Mouse (Mus musculus) CH12.LX (cell line): ENCODE measurements around the gene Anks1b. TPM values are rescaled to one million over a fixed set of nuclear protein-coding genes. Genes with fewer than 3 reads are reported as not detected.
A peak's percentile ranks its signal among the peaks of the same experiment; 100 is the strongest.

Experiments used
- DNase-seq: peaks from one replicate; pipeline ENCODE4 v3.0.0-alpha.2; 2013; ENCODE audit errors: extremely low read depth
- H3K27ac ChIP-seq: 2 replicates; pipeline ENCODE4 v1.5.1; 2012; ENCODE audit warnings: low read depth, mild to moderate bottlenecking, control low read depth, moderate library complexity; ENCODE audit not compliant: insufficient read depth
- H3K27me3 ChIP-seq: replicated peaks from 2 replicates; pipeline ENCODE3; 2012; ENCODE audit warnings: inconsistent platforms
- H3K36me3 ChIP-seq, 2 experiments: replicated peaks in 1 of 2; 2 replicates each; pipeline versions ENCODE3 to v1.6.1; 2012; ENCODE audit warnings: inconsistent platforms in 1 of 2, low read length in 1 of 2, mild to moderate bottlenecking in 1 of 2, mixed read lengths in 1 of 2, moderate library complexity in 1 of 2; ENCODE audit not compliant: control insufficient read depth in 1 of 2, insufficient read depth in 1 of 2
- H3K4me1 ChIP-seq, 2 experiments: 2 replicates each; pipeline ENCODE4 v1.6.1; 2012; ENCODE audit warnings: inconsistent platforms in 1 of 2, moderate library complexity in 1 of 2; ENCODE audit not compliant: insufficient read depth in 2 of 2, control insufficient read depth in 1 of 2
- H3K4me2 ChIP-seq: 2 replicates; pipeline ENCODE4 v1.6.1; 2012; ENCODE audit warnings: low read depth, mild to moderate bottlenecking, control low read depth; ENCODE audit not compliant: poor library complexity, insufficient read depth, severe bottlenecking
- H3K4me3 ChIP-seq, 3 experiments: fragments of 150-350 bp in 1 of 3; sonication (generic) in 1 of 3; replicated peaks in 1 of 3; 2 replicates each; pipeline versions ENCODE3 to v1.5.1; 2011 to 2012; ENCODE audit warnings: low read depth in 2 of 3, low read length in 2 of 3, mild to moderate bottlenecking in 2 of 3, moderate library complexity in 2 of 3, control low read depth in 1 of 3, improper control_type of control experiment in 1 of 3, inconsistent platforms in 1 of 3, mixed read lengths in 1 of 3; ENCODE audit not compliant: poor library complexity in 1 of 3
- H3K79me2 ChIP-seq: replicated peaks from 2 replicates; pipeline ENCODE4 v1.6.1; 2012; ENCODE audit warnings: mild to moderate bottlenecking, moderate library complexity; ENCODE audit not compliant: control insufficient read depth, poor library complexity, insufficient read depth, severe bottlenecking; ENCODE audit errors: extremely low read depth
- H3K9ac ChIP-seq: 2 replicates; pipeline ENCODE4 v1.6.1; 2012; ENCODE audit warnings: low read depth, mild to moderate bottlenecking, control low read depth, moderate library complexity; ENCODE audit not compliant: insufficient read depth
- H3K9me3 ChIP-seq: replicated peaks from 2 replicates; pipeline ENCODE3; 2012; ENCODE audit warnings: low read length, inconsistent platforms, mixed read lengths
- BHLHE40 ChIP-seq: IDR thresholded peaks from 2 replicates; pipeline ENCODE4 v1.6.1; 2011; ENCODE audit warnings: mild to moderate bottlenecking, low read depth, low read length, improper control_type of control experiment
- CHD2 ChIP-seq: IDR thresholded peaks from 2 replicates; pipeline ENCODE4 v1.6.1; 2011; ENCODE audit warnings: low read length, improper control_type of control experiment
- ELF1 ChIP-seq: IDR thresholded peaks from 2 replicates; pipeline ENCODE4 v1.6.1; 2014; ENCODE audit warnings: low read depth, mild to moderate bottlenecking, inconsistent platforms, low read length, improper control_type of control experiment
- EP300 ChIP-seq: IDR thresholded peaks from 2 replicates; pipeline ENCODE4 v1.6.1; 2011; ENCODE audit warnings: low read length, improper control_type of control experiment
- HCFC1 ChIP-seq: IDR thresholded peaks from 2 replicates; pipeline ENCODE4 v1.6.1; 2012; ENCODE audit warnings: low read depth, mild to moderate bottlenecking, inconsistent platforms, low read length, improper control_type of control experiment
- IRF4 ChIP-seq: IDR thresholded peaks from 2 replicates; pipeline ENCODE4 v1.6.1; 2014; ENCODE audit warnings: low read depth, mild to moderate bottlenecking, inconsistent platforms, low read length, improper control_type of control experiment
- JUND ChIP-seq: conservative IDR thresholded peaks from 2 replicates; pipeline ENCODE4 v1.6.1; 2011; ENCODE audit warnings: low read depth, low read length, improper control_type of control experiment
- KAT2A ChIP-seq: IDR thresholded peaks from 2 replicates; pipeline ENCODE4 v1.6.1; 2012; ENCODE audit warnings: low read length, improper control_type of control experiment, inconsistent platforms; ENCODE audit not compliant: insufficient replicate concordance
- MAFK ChIP-seq: IDR thresholded peaks from 2 replicates; pipeline ENCODE4 v1.6.1; 2011; ENCODE audit warnings: low read length, improper control_type of control experiment; ENCODE audit not compliant: insufficient replicate concordance
- MAX ChIP-seq: IDR thresholded peaks from 2 replicates; pipeline ENCODE4 v1.6.1; 2011; ENCODE audit warnings: low read length, improper control_type of control experiment
- MAZ ChIP-seq: IDR thresholded peaks from 2 replicates; pipeline ENCODE4 v1.6.1; 2012; ENCODE audit warnings: low read depth, mild to moderate bottlenecking, inconsistent platforms, low read length, improper control_type of control experiment, moderate library complexity
- NELFE ChIP-seq: IDR thresholded peaks from 2 replicates; pipeline ENCODE4 v1.6.1; 2011; ENCODE audit warnings: low read depth, low read length, improper control_type of control experiment
- RAD21 ChIP-seq: IDR thresholded peaks from 2 replicates; pipeline ENCODE4 v1.6.1; 2011; ENCODE audit warnings: low read depth, mild to moderate bottlenecking, low read length, improper control_type of control experiment, moderate library complexity
- RCOR1 ChIP-seq: conservative IDR thresholded peaks from 2 replicates; pipeline ENCODE4 v1.6.1; 2012; ENCODE audit warnings: low read depth, mild to moderate bottlenecking, inconsistent platforms, low read length, improper control_type of control experiment
- SIN3A ChIP-seq: IDR thresholded peaks from 2 replicates; pipeline ENCODE4 v1.6.1; 2012; ENCODE audit warnings: low read length, improper control_type of control experiment, inconsistent platforms
- SMC3 ChIP-seq: IDR thresholded peaks from 2 replicates; pipeline ENCODE4 v1.6.1; 2011; ENCODE audit warnings: low read depth, low read length, improper control_type of control experiment
- TCF12 ChIP-seq: IDR thresholded peaks from 2 replicates; pipeline ENCODE4 v1.6.1; 2014; ENCODE audit warnings: low read depth, mild to moderate bottlenecking, inconsistent platforms, low read length, improper control_type of control experiment
- UBTF ChIP-seq: IDR thresholded peaks from 2 replicates; pipeline ENCODE4 v1.6.1; 2012; ENCODE audit warnings: low read depth, mild to moderate bottlenecking, inconsistent platforms, low read length, improper control_type of control experiment, moderate library complexity
- USF1 ChIP-seq: IDR thresholded peaks from 2 replicates; pipeline ENCODE4 v1.6.1; 2014; ENCODE audit warnings: low read depth, mild to moderate bottlenecking, inconsistent platforms, low read length, improper control_type of control experiment
- ZC3H11A ChIP-seq: IDR thresholded peaks from 2 replicates; pipeline ENCODE4 v1.6.1; 2012; ENCODE audit warnings: low read depth, mild to moderate bottlenecking, inconsistent platforms, low read length, improper control_type of control experiment
- ZKSCAN1 ChIP-seq: IDR thresholded peaks from 2 replicates; pipeline ENCODE4 v1.6.1; 2012; ENCODE audit warnings: low read depth, inconsistent platforms, low read length, improper control_type of control experiment, borderline replicate concordance
- ZMIZ1 ChIP-seq: IDR thresholded peaks from 2 replicates; pipeline ENCODE4 v1.6.1; 2012; ENCODE audit warnings: low read depth, mild to moderate bottlenecking, inconsistent platforms, low read length, improper control_type of control experiment
- dilution Hi-C: fragments of 300-500 bp; cut with MboI; formaldehyde crosslinking; loops from 2 replicates; pipeline ENCODE4 v1.14.3; 2020; ENCODE audit warnings: low sequenced_read_pairs; ENCODE audit not compliant: extremely low pct_unique_long_range_greater_than_20kb, extremely low pct_ligation_motif_present
- in situ Hi-C: fragments of 300-500 bp; cut with MboI; formaldehyde crosslinking; loops from 3 replicates; pipeline ENCODE4 v1.14.3; 2019; ENCODE audit warnings: low sequenced_read_pairs, low pct_ligation_motif_present, low pct_unique_long_range_greater_than_20kb, mixed read lengths
- polyA plus RNA-seq: library from polyadenylated mRNA; unstranded; fragments of >175 nt; gene quantifications from 2 replicates; pipeline ENCODE4 v1.2.1, GENCODE M21; 2012; ENCODE audit warnings: low read depth; ENCODE audit not compliant: insufficient read length
- total RNA-seq, 2 experiments: library from RNA; depleted of rRNA; stranded (reverse); fragments of 300-350 nt in 1 of 2; fragments of >200 nt in 1 of 2; gene quantifications; 2 replicates each; pipeline ENCODE4 v1.2.3; 2012 to 2014

Gene Anks1b
- total and polyA plus RNA-seq, 3 experiments = 0.17 TPM; not detected in 2

GRCm38 (mm10) chr10:90974084-90974483, 1100.8 kb downstream of the Anks1b start (continued):
- no peak for TF ChIP-seq ZC3H11A
- TF ChIP-seq ZKSCAN1 = no peak
- peak; percentile 52; the same call in 1 of the 2 replicates for TF ChIP-seq SIN3A
- no peak for TF ChIP-seq IRF4

DNA sequence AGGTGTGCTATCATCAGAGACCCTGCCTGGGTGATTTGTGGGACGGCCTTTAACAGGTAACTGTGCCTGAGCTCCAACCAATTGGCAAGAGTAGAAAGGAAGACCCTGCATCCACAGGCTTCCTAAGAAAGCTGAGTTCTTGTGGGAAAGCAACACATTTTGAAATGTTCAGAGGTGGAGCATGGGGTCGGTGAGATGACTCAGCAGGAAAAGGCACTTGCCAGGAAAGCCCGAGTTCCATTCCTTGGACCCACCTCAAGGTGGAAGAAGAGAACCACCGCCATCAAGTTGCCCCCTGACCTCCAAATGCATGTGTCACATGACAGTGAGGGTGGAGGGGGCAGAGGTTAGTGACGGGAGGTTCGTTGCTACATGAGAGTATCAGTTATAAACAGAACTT, 1101.2 kb downstream of the Anks1b start:
- TF ChIP-seq MAZ = no peak
- TF ChIP-seq HCFC1 = no peak
- no peak for TF ChIP-seq EP300
- TF ChIP-seq TCF12 = 0 out of 2 replicates have a peak, but pooled peaks have one; percentile 3
- TF ChIP-seq MAFK = peak; percentile 39; the same call in 1 of the 2 replicates
- TF ChIP-seq, all 38 proteins: peak for 2
- peak; percentile 12 for DNase-seq
- no peak overlapping the region for H3K9ac ChIP-seq
- H3K4me2 ChIP-seq = peak overlapping the region; percentile 73; the same call in 1 of the 2 replicates
- H3K27me3 ChIP-seq = no peaks in the 10 kb centered on the region
- H3K79me2 ChIP-seq = no peaks in the 10 kb centered on the region
- no peaks in the 10 kb centered on the region for H3K36me3 ChIP-seq
- H3K9me3 ChIP-seq = peaks cover 3% of the 10 kb centered on the region
- no peak overlapping the region for H3K27ac ChIP-seq
- dilution Hi-C loops = no loop called here
- in situ Hi-C loops = no loop called here
- peaks cover 4 to 49% of the 10 kb centered on the region in 2 experiments for H3K4me1 ChIP-seq
- no peak overlapping the region for H3K4me3 ChIP-seq

DNA sequence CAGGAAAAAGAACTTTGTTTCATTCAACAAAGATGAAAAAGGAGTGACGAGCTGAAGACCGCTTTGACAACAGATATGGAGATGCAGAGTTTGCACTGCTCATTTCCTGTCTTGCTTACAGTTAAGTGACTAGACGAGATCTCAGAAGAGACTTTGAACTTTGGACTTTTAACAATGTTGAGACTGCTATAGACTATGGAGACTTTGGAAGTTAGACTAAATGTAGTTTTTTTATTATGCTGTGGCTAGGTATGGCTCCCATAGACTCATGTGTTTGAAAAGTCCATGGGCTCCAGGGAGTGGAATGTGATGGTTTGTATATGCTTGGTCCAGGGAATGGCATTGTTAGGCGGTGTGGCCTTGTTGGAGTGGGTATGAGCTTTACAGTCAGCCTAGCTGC, 1108.5 kb downstream of the Anks1b start:
- Histone ChIP-seq H3K36me3 (peaks cover 0 to 6% of the 10 kb centered on the region in 2 experiments), H3K9me3 (no peaks in the 10 kb centered on the region), H3K4me3 (no peak overlapping the region), H3K79me2 (no peaks in the 10 kb centered on the region), H3K27ac (no peak overlapping the region), H3K4me1 (peaks cover 5 to 37% of the 10 kb centered on the region in 2 experiments; a peak in 3 of 4 replicates), H3K9ac (no peak overlapping the region), H3K4me2 (no peak overlapping the region), H3K27me3 (no peaks in the 10 kb centered on the region)
- dilution Hi-C loops (no loop called here), in situ Hi-C loops (no loop called here)
- DNase-seq = no peak
- TF ChIP-seq NELFE (no peak), BHLHE40 (no peak), CHD2 (no peak), HCFC1 (no peak), TCF12 (no peak), KAT2A (no peak), ZMIZ1 (no peak), ELF1 (no peak), RAD21 (no peak), MAX (no peak), USF1 (no peak), UBTF (no peak), SMC3 (no peak), ZKSCAN1 (no peak), JUND (no peak), RCOR1 (no peak)
